ENCODE assay signal across 20 mouse cellular contexts in the genomic region with DNA sequence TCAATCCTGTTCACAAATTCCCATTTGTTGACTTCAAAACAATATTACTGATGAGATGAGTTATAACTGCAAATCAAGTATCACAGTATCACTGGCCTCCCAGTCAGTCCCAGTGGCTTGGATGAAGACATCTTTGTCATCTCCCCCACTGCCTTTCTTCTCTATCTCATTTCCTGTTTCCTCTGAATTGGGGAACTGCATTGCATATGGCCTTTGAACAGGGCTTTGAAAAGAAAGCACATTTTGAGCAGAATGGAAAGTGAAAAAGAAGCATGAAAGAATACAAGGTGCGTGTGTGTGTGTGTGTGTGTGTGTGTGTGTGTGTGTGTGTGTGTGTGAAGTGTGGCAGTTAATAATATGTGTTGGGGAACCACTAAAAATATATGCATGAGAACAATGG.
A peak's percentile ranks its signal among the peaks of the same experiment; 100 is the strongest.
DNase-seq lines count a peak whose midpoint lies in the region; ATAC-seq and TF ChIP-seq lines count a peak whose summit lies in the region.
"Had no signal": no experiment of that assay in that cellular context is flagged by ENCODE, and none has a peak within 500 bp of the region (broad histone marks: within the 10 kb centered on the region; RNA-seq: fewer than 3 reads in every experiment).

No protein-coding gene starts in this region.

- H3K27ac ChIP-seq in thymus, adult 2 months (ENCODE audit: control insufficient read depth, insufficient read depth, low read length) = no peak overlapping the region
- H3K27ac ChIP-seq: embryonic facial prominence, embryonic 12.5 days; forebrain, embryonic 15.5 days; heart, embryonic 10.5 days; hindbrain, embryonic 14.5 days; limb, embryonic 15.5 days; liver, embryonic 15.5 days; stomach, embryonic 15.5 days had no signal

- H3K27me3 ChIP-seq in thymus, adult 2 months (ENCODE audit: control insufficient read depth, insufficient read depth, low read length) = no peaks in the 10 kb centered on the region
- peaks cover 21% of the 10 kb centered on the region for H3K27me3 ChIP-seq in G1E (ENCODE audit: insufficient read depth, low read length)
- no peaks in the 10 kb centered on the region for H3K27me3 ChIP-seq in splenic B cell, adult 2 months (ENCODE audit: control insufficient read depth, insufficient read depth, low read length, poor library complexity, severe bottlenecking)
- H3K27me3 ChIP-seq: embryonic facial prominence, embryonic 12.5 days; forebrain, embryonic 15.5 days; limb, embryonic 15.5 days; liver, embryonic 15.5 days; stomach, embryonic 15.5 days had no signal

- TF ChIP-seq CTCF in thymus, adult 2 months (IDR thresholded peaks at IDR 0.05; ENCODE audit: borderline replicate concordance, control insufficient read depth, extremely low read depth, insufficient read depth, low read length, poor library complexity) = no peak
- TF ChIP-seq CTCF in G1E (IDR thresholded peaks at IDR 0.05; ENCODE audit: low read depth, low read length) = no peak

- no peaks in the 10 kb centered on the region for H3K4me1 ChIP-seq in thymus, adult 2 months (replicated peaks; ENCODE audit: control insufficient read depth, insufficient read depth, low read length)
- no peaks in the 10 kb centered on the region for H3K4me1 ChIP-seq in G1E (ENCODE audit: insufficient read depth, low read depth, low read length)
- H3K4me1 ChIP-seq: embryonic facial prominence, embryonic 12.5 days; forebrain, embryonic 15.5 days; heart, embryonic 10.5 days; limb, embryonic 15.5 days; liver, embryonic 15.5 days; stomach, embryonic 15.5 days had no signal

- H3K36me3 ChIP-seq in thymus, adult 2 months (ENCODE audit: control insufficient read depth, insufficient read depth, low read length) = no peaks in the 10 kb centered on the region
- no peaks in the 10 kb centered on the region for H3K36me3 ChIP-seq in G1E (replicated peaks)
- no peaks in the 10 kb centered on the region for H3K36me3 ChIP-seq in splenic B cell, adult 2 months (ENCODE audit: control insufficient read depth, insufficient read depth, low read length, poor library complexity, severe bottlenecking)
- H3K36me3 ChIP-seq: embryonic facial prominence, embryonic 12.5 days; forebrain, embryonic 15.5 days; heart, embryonic 10.5 days; limb, embryonic 15.5 days; liver, embryonic 15.5 days; stomach, embryonic 15.5 days had no signal

- peak; percentile 50 for DNase-seq in thymus, postnatal 0 days (ENCODE audit: low spot score)
- no peak for DNase-seq in thymus, adult 2 months
- no peak for DNase-seq in G1E (ENCODE audit: low spot score)
- peak; percentile 23 for DNase-seq in splenic B cell, adult 2 months (ENCODE audit: low read depth, low spot score)
- DNase-seq in neural tube, embryonic 10.5 days (ENCODE audit: extremely low spot score, low spot score) = no peak
- DNase-seq in adrenal gland, postnatal 10 days = no peak
- DNase-seq: B cell, adult 2 months; cerebellum, adult 8-10 months; right cerebral cortex, postnatal 25 days had no signal

- no peak overlapping the region for H3K4me3 ChIP-seq in thymus, adult 2 months (ENCODE audit: control insufficient read depth, insufficient read depth, low read length)
- no peak overlapping the region for H3K4me3 ChIP-seq in G1E (ENCODE audit: low read depth, low read length)
- H3K4me3 ChIP-seq: embryonic facial prominence, embryonic 12.5 days; forebrain, embryonic 15.5 days; heart, embryonic 10.5 days; limb, embryonic 15.5 days; liver, embryonic 15.5 days; stomach, embryonic 15.5 days had no signal

- TF ChIP-seq POLR2A in thymus, adult 2 months (IDR thresholded peaks at IDR 0.05; ENCODE audit: control insufficient read depth, extremely low read depth, insufficient read depth, low read length, poor library complexity) = no peak

- H3K9me3 ChIP-seq in G1E (replicated peaks) = no peaks in the 10 kb centered on the region
- H3K9me3 ChIP-seq: embryonic facial prominence, embryonic 12.5 days; forebrain, embryonic 15.5 days; heart, embryonic 10.5 days; limb, embryonic 15.5 days; liver, embryonic 15.5 days; stomach, embryonic 15.5 days had no signal

- 12% methylated on average over 1 of the region's 1 CpGs for WGBS in thymus, adult 2 months

- ATAC-seq in G1E (ENCODE audit: extremely low read depth, insufficient number of reproducible peaks, low FRiP score, poor library complexity, severe bottlenecking) = peak; percentile 40
- ATAC-seq in hematopoietic stem cell, adult 5-6 weeks (replicated peaks in 1 of 2; ENCODE audit: insufficient read depth in 1 of 2, low FRiP score in 2 of 2, low TSS enrichment in 1 of 2, low read depth in 1 of 2, poor library complexity in 2 of 2, severe bottlenecking in 2 of 2) = peak; percentile 82 to 85
- no peak for ATAC-seq in erythroblast, adult 5-6 weeks (replicated peaks; ENCODE audit: low FRiP score, poor library complexity, severe bottlenecking)
- ATAC-seq: forebrain, embryonic 15.5 days; intestine, embryonic 16.5 days; midbrain, embryonic 16.5 days had no signal

Comparison
In these comparisons a context has a peak if more than half of its experiments do, and no peak if none do; other contexts are left out.
1. DNase-seq: peak in thymus, postnatal 0 days (single experiment) and splenic B cell, adult 2 months (single experiment); none in thymus, adult 2 months (single experiment), G1E (single experiment), neural tube, embryonic 10.5 days (single experiment) and adrenal gland, postnatal 10 days (single experiment).